Mouse (Mus musculus) neutrophil, adult 83 days (primary cell): Measurements from ENCODE around the gene Ccdc159. TPM values are rescaled to one million over a fixed set of nuclear protein-coding genes. Genes with fewer than 3 reads are reported as not detected.

Experiments used
- total RNA-seq, 2 experiments: library from RNA; stranded (reverse); gene quantifications; one replicate each; pipeline ENCODE4 v1.2.4; 2023

The Ccdc159 gene
- 1 to 10 TPM in 1 of 2 experiments, under 1 TPM in 1; 0.77 to 1.5 TPM for total RNA-seq

DNA sequence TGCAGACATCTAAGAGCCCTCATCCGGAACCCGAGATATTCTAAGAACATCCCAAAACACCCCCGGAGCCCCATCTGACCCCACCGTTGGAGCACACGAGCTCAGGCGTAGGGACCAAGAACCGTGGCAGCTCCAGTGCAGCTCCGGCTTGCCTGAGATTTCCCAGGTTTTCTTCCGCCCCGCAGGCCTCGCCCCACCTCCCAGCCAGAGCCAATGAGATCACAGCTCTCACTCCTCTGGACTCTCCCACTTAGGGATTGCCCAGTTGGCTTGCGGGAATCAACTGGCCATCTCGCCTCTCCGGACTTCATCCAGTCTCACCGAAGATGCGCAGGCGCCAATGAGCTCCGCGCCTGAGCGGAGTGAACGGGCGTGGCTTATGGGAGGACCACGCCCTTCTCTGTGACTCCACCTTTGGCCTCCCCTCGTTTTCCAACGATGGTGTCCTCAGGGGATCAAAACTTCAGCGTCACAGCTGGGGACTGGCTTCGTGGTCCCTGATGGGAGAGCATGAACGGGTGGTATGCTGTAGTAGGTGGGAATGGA lies at the start of gene Ccdc159, which contains the start of gene Tmem205:
Ccdc159 (plus strand) TSS at position 264 of the 546 bp plus-strand sequence.
Tmem205 (minus strand) TSS at position 349 of the 546 bp plus-strand sequence.

DNA sequence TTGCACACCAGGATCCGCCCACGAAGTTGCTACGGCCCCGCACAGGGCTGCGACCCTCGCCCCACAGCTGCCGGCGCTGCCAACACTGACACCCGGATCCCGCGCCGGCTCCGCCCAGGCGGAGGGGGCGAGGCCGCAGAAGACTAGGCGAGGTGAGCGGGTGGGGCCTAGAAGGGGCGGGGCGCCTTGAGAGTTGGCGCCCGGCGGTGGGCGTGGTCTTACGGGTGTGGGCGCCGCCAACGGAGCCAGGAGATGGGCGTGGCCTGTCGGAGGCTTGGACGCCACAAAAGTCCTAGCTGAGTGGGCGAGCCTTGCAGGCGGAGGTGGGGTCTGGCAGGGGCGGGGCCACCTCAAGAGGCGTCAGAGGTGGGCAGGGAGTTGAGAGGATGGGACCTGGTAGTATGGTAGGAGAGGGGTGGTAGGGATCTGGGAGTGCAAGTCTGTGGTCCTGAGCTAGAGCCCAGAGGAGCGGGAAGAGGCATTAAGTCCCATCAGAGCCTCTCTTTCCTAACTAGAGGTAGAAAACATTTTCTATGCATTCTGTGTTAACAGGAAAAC lies 9.2 kb upstream of the Ccdc159 start, which contains the start of gene Rab3d:
Rab3d (minus strand) TSS at position 158 of the 558 bp plus-strand sequence.

DNA sequence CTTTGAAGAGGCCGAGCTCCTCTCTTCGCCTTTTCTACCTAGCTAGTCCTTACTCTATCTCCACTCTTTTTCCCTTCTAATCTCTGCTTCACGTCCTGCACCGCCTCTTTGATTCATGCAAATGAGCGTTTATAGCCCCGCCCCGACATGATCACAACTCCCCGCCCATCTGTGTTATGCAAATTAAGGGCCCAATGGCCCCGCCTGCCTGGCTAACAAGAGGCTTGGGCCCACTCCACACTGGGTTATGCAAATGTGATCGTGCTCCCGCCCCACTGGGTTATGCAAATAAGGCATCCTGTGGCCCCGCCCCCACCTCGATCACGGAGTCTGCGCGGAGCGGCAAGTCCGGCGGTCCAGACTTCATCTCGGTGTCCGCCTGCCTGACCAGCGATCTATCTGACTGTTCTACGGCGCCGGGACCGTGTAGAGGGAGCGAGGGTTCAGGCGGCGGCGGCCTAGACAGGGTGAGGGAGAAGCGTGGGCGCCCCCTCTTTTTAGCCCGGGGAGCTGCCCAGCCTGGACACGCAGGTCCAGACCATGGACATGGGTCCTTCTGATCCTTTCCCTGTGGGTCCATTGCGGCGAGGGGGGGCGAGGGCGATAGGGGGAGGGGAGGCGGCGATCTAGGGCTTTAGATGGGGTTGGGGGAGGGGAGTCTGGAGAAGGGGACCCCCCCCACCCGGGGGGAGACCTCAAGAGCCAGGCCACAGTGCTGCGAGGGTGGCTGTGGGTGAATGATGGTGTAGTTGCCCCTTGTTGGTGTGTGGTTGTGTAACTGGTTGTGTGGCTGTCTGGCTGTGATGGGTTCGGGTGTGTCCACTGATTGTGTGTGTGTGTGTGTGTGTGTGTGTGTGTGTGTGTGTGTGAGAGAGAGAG lies 9.7 kb downstream of the Ccdc159 start, which contains the start of gene Plppr2:
Plppr2 (plus strand) TSS at position 342 of the 879 bp plus-strand sequence.

DNA sequence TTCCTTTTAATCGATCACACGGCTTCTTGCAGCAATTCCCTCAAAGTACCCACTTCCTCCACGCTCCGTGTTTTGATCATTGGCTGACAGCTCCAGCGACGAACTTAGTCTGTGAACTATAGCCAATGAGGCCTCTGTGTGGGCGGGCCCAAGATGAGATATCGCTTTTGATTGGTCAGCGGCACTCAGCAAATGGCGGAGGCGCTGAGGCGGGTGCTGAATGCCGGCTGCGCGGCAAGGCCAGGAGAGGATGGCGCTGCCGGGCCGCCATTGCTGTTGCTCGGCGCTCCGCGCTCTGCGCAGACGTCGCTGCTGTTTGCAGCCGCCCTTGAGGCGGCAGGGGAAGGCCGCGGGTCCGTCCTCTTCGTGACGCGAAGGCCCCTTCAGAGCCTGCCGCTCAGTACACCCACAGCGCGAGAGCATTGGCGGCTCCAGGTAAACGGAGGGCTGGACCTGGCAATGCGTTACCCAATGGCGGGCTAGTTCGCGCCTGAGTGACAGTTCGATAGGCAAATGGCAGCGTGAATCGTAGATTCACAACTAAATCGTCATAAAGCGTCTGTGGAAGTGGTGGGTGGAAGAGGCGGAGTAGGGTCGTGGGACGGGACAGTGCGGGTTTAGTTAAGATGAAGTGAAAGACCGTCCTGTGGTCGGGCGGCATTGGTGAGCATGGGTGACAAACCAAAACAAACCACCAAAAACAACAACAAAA lies 28.5 kb downstream of the Ccdc159 start, which contains the start of gene Swsap1:
Swsap1 (plus strand) TSS at position 186 of the 712 bp plus-strand sequence.

DNA sequence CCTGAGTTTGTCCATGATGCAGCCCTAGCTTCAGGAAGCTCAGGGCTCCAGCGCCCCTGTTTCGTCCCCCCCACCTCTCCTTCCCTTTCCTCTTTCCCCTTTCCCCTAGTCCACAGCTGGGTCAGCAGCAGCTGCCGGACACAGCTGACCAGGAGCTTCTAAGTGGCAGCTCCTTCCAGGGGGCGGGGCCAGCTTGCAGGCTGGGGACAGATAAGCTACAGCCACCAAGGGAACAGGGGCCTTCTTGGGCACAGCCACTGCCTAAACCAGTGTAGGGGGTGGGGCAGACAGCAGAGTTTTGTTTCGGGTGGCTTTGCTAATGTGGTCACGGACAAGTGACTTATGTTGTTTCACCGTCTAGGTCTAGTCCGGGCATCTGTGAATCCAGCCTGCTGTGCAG lies 36.1 kb downstream of the Ccdc159 start, which contains the start of gene Epor:
Epor (minus strand) TSS at position 90 of the 400 bp plus-strand sequence.

Other genes with a start within 250 kb of the Ccdc159 start
- gene Ldlr, start 204.0 kb upstream of the Ccdc159 start, total RNA-seq: 10 to 100 TPM; 57.9 to 62.6 TPM
- gene Spc24, start 167.2 kb upstream of the Ccdc159 start, total RNA-seq: 10 to 100 TPM; 32.1 to 43.7 TPM
- gene Kank2, start 128.7 kb upstream of the Ccdc159 start, total RNA-seq: under 1 TPM; 0.70 to 0.84 TPM
- gene Angptl8, start 92.0 kb upstream of the Ccdc159 start, total RNA-seq: not detected
- 1 to 10 TPM; 2.6 to 4.3 TPM for gene Dock6, start 74.8 kb upstream of the Ccdc159 start, total RNA-seq
- gene Rab3d, start 9.3 kb upstream of the Ccdc159 start, total RNA-seq: 100 to 1,000 TPM; 154 to 156 TPM
- gene Tmem205, start 85 bp downstream of the Ccdc159 start, total RNA-seq: 10 to 100 TPM; 17.0 to 20.7 TPM
- 1 to 10 TPM; 1.2 to 1.4 TPM for gene Plppr2, start 9.6 kb downstream of the Ccdc159 start, total RNA-seq
- gene Swsap1, start 28.3 kb downstream of the Ccdc159 start, total RNA-seq: 1 to 10 TPM; 4.3 to 4.5 TPM
- 10 to 100 TPM in 1 of 2 experiments, 1 to 10 TPM in 1; 10.0 to 15.7 TPM for gene Epor, start 36.0 kb downstream of the Ccdc159 start, total RNA-seq
- not detected for gene Rgl3, start 62.0 kb downstream of the Ccdc159 start, total RNA-seq
- not detected for gene Ccdc151, start 75.2 kb downstream of the Ccdc159 start, total RNA-seq
- 10 to 100 TPM; 55.2 to 67.9 TPM for gene Prkcsh, start 75.3 kb downstream of the Ccdc159 start, total RNA-seq
- under 1 TPM in 1 of 2 experiments, not detected in 1; 0.55 TPM for gene Elavl3, start 124.6 kb downstream of the Ccdc159 start, total RNA-seq
- not detected for gene Gm49318, start 143.8 kb downstream of the Ccdc159 start, total RNA-seq
- gene Zfp653, start 143.9 kb downstream of the Ccdc159 start, total RNA-seq: 1 to 10 TPM; 9.0 to 9.7 TPM
- 1 to 10 TPM; 8.6 to 8.7 TPM for gene Ecsit, start 158.0 kb downstream of the Ccdc159 start, total RNA-seq
- not detected for gene Cnn1, start 171.7 kb downstream of the Ccdc159 start, total RNA-seq
- gene Elof1, start 189.7 kb downstream of the Ccdc159 start, total RNA-seq: 10 to 100 TPM; 34.9 to 42.1 TPM
- gene Acp5, start 208.2 kb downstream of the Ccdc159 start, total RNA-seq: 10 to 100 TPM; 28.6 to 38.7 TPM
- 10 to 100 TPM; 15.4 to 16.0 TPM for gene Pigyl, start 229.4 kb downstream of the Ccdc159 start, total RNA-seq